Mouse (Mus musculus) forebrain, embryonic 14.5 days (tissue): ENCODE results near the gene Lrrc46. TPM values are rescaled to one million over a fixed set of nuclear protein-coding genes. Genes with fewer than 3 reads are reported as not detected.

Experiments used
- ATAC-seq: fragments of 200-750 bp; cut with Nextera tagmentation; 2 replicates; pipeline ENCODE4 v1.8.0; 2017; ENCODE audit warnings: mild to moderate bottlenecking, moderate library complexity
- DNase-seq: peaks from one replicate; pipeline ENCODE4 v3.0.0-alpha.2; 2015; ENCODE audit warnings: low spot score
- H3K27ac ChIP-seq: fragments of 300-500 bp; sonication (generic); 2 replicates; pipeline ENCODE4 v1.5.1; 2014; ENCODE audit warnings: low read depth, mild to moderate bottlenecking, control low read depth, low read length, moderate library complexity
- H3K27me3 ChIP-seq: fragments of 300-500 bp; sonication (generic); replicated peaks from 2 replicates; pipeline ENCODE4 v1.6.1; 2014; ENCODE audit warnings: low read length, control low read depth, mixed read lengths; ENCODE audit not compliant: control insufficient read depth, insufficient read depth
- H3K36me3 ChIP-seq: fragments of 300-500 bp; sonication (generic); 2 replicates; pipeline ENCODE4 v1.6.1; 2014; ENCODE audit warnings: low read length, control low read depth; ENCODE audit not compliant: control insufficient read depth, insufficient read depth
- H3K4me1 ChIP-seq: fragments of 300-500 bp; sonication (generic); 2 replicates; pipeline ENCODE4 v1.6.1; 2014; ENCODE audit warnings: antibody characterized with exemption, low read length, control low read depth; ENCODE audit not compliant: control insufficient read depth, insufficient read depth
- H3K4me2 ChIP-seq: fragments of 300-500 bp; sonication (generic); 2 replicates; pipeline ENCODE4 v1.6.1; 2014; ENCODE audit warnings: mild to moderate bottlenecking, control low read depth, low read length
- H3K4me3 ChIP-seq: fragments of 300-500 bp; sonication (generic); 2 replicates; pipeline ENCODE4 v1.5.1; 2014; ENCODE audit warnings: low read depth, low read length, control low read depth
- H3K9ac ChIP-seq: fragments of 300-500 bp; sonication (generic); 2 replicates; pipeline ENCODE4 v1.6.1; 2014; ENCODE audit warnings: mild to moderate bottlenecking, low read length, control low read depth, moderate library complexity
- H3K9me3 ChIP-seq: fragments of 300-500 bp; sonication (generic); replicated peaks from 2 replicates; pipeline ENCODE4 v1.6.1; 2016; ENCODE audit warnings: low read length, control low read depth, mixed read lengths; ENCODE audit not compliant: control insufficient read depth
- WGBS: fragments of 180-500 bp; shearing (Covaris S2); extraction: QIAGEN DNeasy Blood & Tissue Kit; methylation state at CpG from one replicate; pipeline ENCODE4 v1.1.7; 2014; 5-methylcytosine and 5-hydroxymethylcytosine counted together
- polyA plus RNA-seq: library from polyadenylated mRNA; unstranded; fragments of >200 nt; fragmentation: Nextera tagmentation; extraction: Ambion mirVana; gene quantifications from 2 replicates; pipeline ENCODE4 v1.2.1, GENCODE M21; 2014

Lrrc46 gene
- polyA plus RNA-seq, 1 experiment from 2014 or later, result 4.5 TPM

DNA sequence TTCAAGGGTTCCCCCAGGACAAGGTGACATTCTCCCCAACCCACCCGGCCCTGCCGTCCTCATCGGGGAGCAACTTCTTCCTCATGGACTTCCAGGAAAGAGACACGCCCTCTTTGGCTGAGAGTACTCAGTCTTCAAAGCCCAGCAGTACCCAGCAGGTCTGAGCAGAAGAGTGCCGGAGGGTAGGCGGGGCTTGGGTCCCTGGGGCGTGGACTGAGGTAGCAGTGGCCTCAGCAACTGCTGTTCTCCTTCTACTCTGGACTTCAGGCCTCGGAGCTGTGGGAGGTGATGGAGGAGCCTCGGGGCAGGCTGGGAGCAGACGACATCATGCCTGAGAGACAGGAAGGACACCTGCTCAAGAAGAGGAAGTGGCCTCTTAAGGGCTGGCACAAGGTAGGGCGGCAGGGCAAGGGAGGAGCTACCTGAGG lies 11.0 kb upstream of the Lrrc46 start:
- no peak for ATAC-seq
- no peaks in the 10 kb centered on the region for H3K27me3 ChIP-seq
- no peak overlapping the region for H3K4me3 ChIP-seq
- H3K27ac ChIP-seq, result no peak overlapping the region
- no peak overlapping the region; the same call in 1 of the 2 replicates for H3K4me2 ChIP-seq
- no peaks in the 10 kb centered on the region for H3K9me3 ChIP-seq
- H3K4me1 ChIP-seq, result peaks cover 13% of the 10 kb centered on the region
- peak overlapping the region; percentile 88; the same call in 1 of the 2 replicates for H3K9ac ChIP-seq
- H3K36me3 ChIP-seq, result peaks cover 44% of the 10 kb centered on the region
- no peak for DNase-seq
- WGBS, result 25% methylated on average over 11 of the region's 11 CpGs

DNA sequence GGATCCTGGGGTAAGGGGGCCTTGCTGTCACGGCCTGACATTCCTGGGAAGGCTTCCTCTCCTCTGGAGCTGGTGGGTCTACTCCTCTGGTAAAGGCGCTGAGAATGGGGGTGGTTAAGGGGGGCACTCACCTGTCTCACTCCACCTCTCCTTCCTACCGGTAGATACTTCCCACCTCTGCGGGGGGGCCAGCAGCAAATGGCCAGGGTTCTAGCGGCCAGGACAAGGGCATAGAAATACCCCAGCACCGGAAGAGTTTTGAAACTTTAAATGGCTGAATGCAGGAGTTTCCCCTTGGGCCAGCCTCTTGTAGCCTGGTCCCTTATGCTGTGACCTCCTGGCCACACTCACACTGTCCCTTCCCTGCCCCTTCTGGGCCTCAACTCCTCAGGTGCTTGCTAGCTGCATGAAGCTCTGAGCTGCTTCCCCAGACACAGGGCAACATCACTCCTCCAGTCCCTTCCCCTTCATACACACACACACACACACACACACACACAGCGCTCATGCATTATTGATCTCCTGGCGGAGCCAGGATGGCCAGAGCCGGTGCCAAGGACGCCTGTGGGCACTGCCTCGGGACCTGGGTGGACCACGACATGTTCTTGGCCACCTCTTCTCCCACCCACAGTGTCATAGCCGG lies 9.9 kb upstream of the Lrrc46 start:
- H3K4me3 ChIP-seq, result peak overlapping the region; percentile 66
- H3K9me3 ChIP-seq, result no peaks in the 10 kb centered on the region
- peak overlapping the region; percentile 93 for H3K4me2 ChIP-seq
- ATAC-seq, result peak; percentile 27; the same call in 1 of the 2 replicates
- H3K9ac ChIP-seq, result peak overlapping the region; percentile 88
- 26% methylated on average over 13 of the region's 13 CpGs for WGBS
- peaks cover 41% of the 10 kb centered on the region for H3K36me3 ChIP-seq
- DNase-seq, result peak; percentile 24
- no peaks in the 10 kb centered on the region for H3K27me3 ChIP-seq
- peak overlapping the region; percentile 39; the same call in 1 of the 2 replicates for H3K27ac ChIP-seq
- H3K4me1 ChIP-seq, result peaks cover 13% of the 10 kb centered on the region

- DNase-seq (peak; percentile 83), ATAC-seq (peak; percentile 93)
- 6% methylated on average over 18 of the region's 18 CpGs for WGBS
- Histone ChIP-seq H3K36me3 (peaks cover 35% of the 10 kb centered on the region), H3K9me3 (no peaks in the 10 kb centered on the region), H3K4me3 (peak within 1 kb of the TSS; percentile 66), H3K4me2 (peak within 1 kb of the TSS; percentile 93), H3K27me3 (no peaks in the 10 kb centered on the region), H3K9ac (peak within 1 kb of the TSS; percentile 88), H3K27ac (peak within 1 kb of the TSS; percentile 39; the same call in 1 of the 2 replicates), H3K4me1 (peaks cover 13% of the 10 kb centered on the region)
Measured at GRCm38 (mm10) chr11:97050216-97050943, 9.2 kb upstream of the Lrrc46 start, which contains the start of gene Osbpl7. TSS of gene Osbpl7 (plus strand) at chr11:97050628.

- peaks cover 27% of the 10 kb centered on the region for H3K36me3 ChIP-seq
- H3K9me3 ChIP-seq, result no peaks in the 10 kb centered on the region
- DNase-seq (no peak), ATAC-seq (no peak)
- peaks cover 13% of the 10 kb centered on the region for H3K4me1 ChIP-seq
- H3K4me3 ChIP-seq, result no peak overlapping the region
- no peak overlapping the region for H3K9ac ChIP-seq
- no peak overlapping the region for H3K27ac ChIP-seq
- H3K4me2 ChIP-seq, result no peak overlapping the region
- no peaks in the 10 kb centered on the region for H3K27me3 ChIP-seq
- WGBS, result 77% methylated on average over 6 of the region's 6 CpGs
Measured at GRCm38 (mm10) chr11:97049492-97050085, 8.4 kb upstream of the Lrrc46 start.

- H3K36me3 ChIP-seq, result peaks cover 16% of the 10 kb centered on the region
- no peak overlapping the region for H3K4me2 ChIP-seq
- H3K9ac ChIP-seq, result no peak overlapping the region
- H3K4me3 ChIP-seq, result no peak overlapping the region
- peaks cover 13% of the 10 kb centered on the region for H3K4me1 ChIP-seq
- H3K9me3 ChIP-seq, result no peaks in the 10 kb centered on the region
- H3K27me3 ChIP-seq, result no peaks in the 10 kb centered on the region
- DNase-seq (no peak), ATAC-seq (no peak)
- 89% methylated on average over 8 of the region's 8 CpGs for WGBS
- no peak overlapping the region for H3K27ac ChIP-seq
Measured at GRCm38 (mm10) chr11:97048090-97048650, 7.0 kb upstream of the Lrrc46 start.

- no peaks in the 10 kb centered on the region for H3K9me3 ChIP-seq
- H3K9ac ChIP-seq, result no peak overlapping the region
- peaks cover 16% of the 10 kb centered on the region for H3K36me3 ChIP-seq
- H3K4me3 ChIP-seq, result no peak overlapping the region
- H3K4me2 ChIP-seq, result no peak overlapping the region
- no peaks in the 10 kb centered on the region for H3K27me3 ChIP-seq
- H3K4me1 ChIP-seq, result peaks cover 11% of the 10 kb centered on the region; the same call in 1 of the 2 replicates
- DNase-seq, result no peak
- no peak for ATAC-seq
- no peak overlapping the region for H3K27ac ChIP-seq
- WGBS, result 81% methylated on average over 7 of the region's 7 CpGs
Measured at GRCm38 (mm10) chr11:97045861-97046260, 4.7 kb upstream of the Lrrc46 start.

GRCm38 (mm10) chr11:97044902-97045301 lies 3.7 kb upstream of the Lrrc46 start:
- Histone ChIP-seq H3K4me2 (no peak overlapping the region), H3K9me3 (no peaks in the 10 kb centered on the region), H3K4me3 (no peak overlapping the region), H3K27ac (no peak overlapping the region), H3K36me3 (peaks cover 16% of the 10 kb centered on the region), H3K9ac (no peak overlapping the region), H3K4me1 (peaks cover 8% of the 10 kb centered on the region; the same call in 1 of the 2 replicates), H3K27me3 (no peaks in the 10 kb centered on the region)
- DNase-seq, result no peak
- WGBS, result 95% methylated on average over 8 of the region's 8 CpGs
- no peak for ATAC-seq

DNA sequence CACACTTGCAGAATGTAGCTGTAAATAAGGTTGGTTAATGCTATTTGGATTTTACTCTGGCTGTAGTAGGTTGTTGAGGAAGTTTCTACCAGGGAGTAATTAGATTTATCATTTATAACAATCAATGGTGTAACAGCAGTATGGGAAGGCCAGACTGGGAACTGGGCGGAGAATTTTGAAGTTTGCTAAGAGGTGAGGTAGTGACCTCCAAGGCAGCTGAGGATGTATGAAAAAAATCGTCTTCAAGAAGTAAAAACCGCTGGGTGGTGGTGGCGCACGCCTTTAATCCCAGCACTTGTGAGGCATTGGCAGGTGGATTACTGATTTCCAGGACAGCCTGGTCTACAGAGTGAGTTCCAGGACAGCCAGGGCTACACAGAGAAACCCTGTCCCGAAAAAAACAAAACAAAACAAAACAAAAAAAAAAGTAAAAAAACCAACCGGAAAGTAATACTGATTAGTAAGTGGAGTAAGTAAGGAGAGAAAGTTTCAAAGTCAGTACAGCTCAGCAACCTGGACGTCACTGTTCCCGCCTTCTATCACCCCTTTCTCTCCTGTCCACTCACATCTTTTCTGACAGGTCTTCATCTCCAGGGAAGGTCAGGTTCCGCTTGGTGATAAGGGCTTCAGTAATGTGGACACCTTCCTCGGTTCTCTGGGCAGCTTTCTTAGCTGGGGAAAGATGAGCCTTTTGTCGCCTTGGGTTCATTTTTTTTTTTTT lies 746 bp downstream of the Lrrc46 start:
- ATAC-seq (no peak), DNase-seq (no peak)
- H3K9ac ChIP-seq, result peak overlapping the region; percentile 62
- H3K27me3 ChIP-seq, result no peaks in the 10 kb centered on the region
- peaks cover 8% of the 10 kb centered on the region; the same call in 1 of the 2 replicates for H3K4me1 ChIP-seq
- H3K4me3 ChIP-seq, result peak overlapping the region; percentile 63
- H3K27ac ChIP-seq, result no peak overlapping the region
- H3K36me3 ChIP-seq, result no peaks in the 10 kb centered on the region
- H3K9me3 ChIP-seq, result no peaks in the 10 kb centered on the region
- H3K4me2 ChIP-seq, result peak overlapping the region; percentile 80
- WGBS, result 48% methylated on average over 12 of the region's 12 CpGs
